ENCODE assay signal across 20 mouse cellular contexts in genomic region chr11:29544225-29544945, GRCm38 (mm10). TPM values are rescaled to one million over a fixed set of nuclear protein-coding genes. Genes with fewer than 3 reads are reported as not detected.
"Had no signal": no experiment of that assay in that cellular context is flagged by ENCODE, and none has a peak within 500 bp of the region (broad histone marks: within the 10 kb centered on the region; RNA-seq: fewer than 3 reads in every experiment).

No protein-coding gene starts in this region.

- H3K27me3 ChIP-seq: kidney, embryonic 15.5 days; lung, embryonic 15.5 days; megakaryocyte, embryonic 14.5 days; neural tube, embryonic 12.5 days; neural tube, embryonic 15.5 days; stomach, embryonic 15.5 days had no signal

- H3K9me3 ChIP-seq: kidney, embryonic 15.5 days; lung, embryonic 15.5 days; megakaryocyte, embryonic 14.5 days; midbrain, embryonic 10.5 days; neural tube, embryonic 12.5 days; neural tube, embryonic 15.5 days; stomach, embryonic 15.5 days had no signal

- H3K4me2 ChIP-seq: kidney, embryonic 15.5 days; lung, embryonic 15.5 days; neural tube, embryonic 12.5 days; neural tube, embryonic 15.5 days; stomach, embryonic 15.5 days had no signal

- H3K9ac ChIP-seq: kidney, embryonic 15.5 days; liver, embryonic 14.5 days; lung, embryonic 15.5 days; neural tube, embryonic 12.5 days; neural tube, embryonic 15.5 days; stomach, embryonic 15.5 days had no signal

- H3K4me3 ChIP-seq: kidney, embryonic 15.5 days; lung, embryonic 15.5 days; megakaryocyte, embryonic 14.5 days; midbrain, embryonic 10.5 days; neural tube, embryonic 12.5 days; neural tube, embryonic 15.5 days; stomach, embryonic 15.5 days had no signal

- H3K27ac ChIP-seq: kidney, embryonic 15.5 days; liver, embryonic 14.5 days; lung, embryonic 15.5 days; midbrain, embryonic 10.5 days; neural tube, embryonic 12.5 days; neural tube, embryonic 15.5 days; stomach, embryonic 15.5 days had no signal

- DNase-seq: kidney, adult 11 months; kidney, adult 8-10 months; kidney, postnatal 10 days; kidney, postnatal 36 days; lung, adult 18-20 months; lung, postnatal 10 days; lung, postnatal 36 days; midbrain, embryonic 14.5 days; right cerebral cortex, postnatal 25 days; spleen, adult 18-20 months; thymus, postnatal 25 days had no signal

RNA-seq across cellular contexts. Expression of gene Clhc1, which starts 3.4 kb away (rescaled TPM):
- polyA plus RNA-seq: kidney, embryonic 15.5 days; liver, adult 2 months had no signal
